Comparison of ENCODE assay signal across 8 mouse cellular contexts in the genomic region with DNA sequence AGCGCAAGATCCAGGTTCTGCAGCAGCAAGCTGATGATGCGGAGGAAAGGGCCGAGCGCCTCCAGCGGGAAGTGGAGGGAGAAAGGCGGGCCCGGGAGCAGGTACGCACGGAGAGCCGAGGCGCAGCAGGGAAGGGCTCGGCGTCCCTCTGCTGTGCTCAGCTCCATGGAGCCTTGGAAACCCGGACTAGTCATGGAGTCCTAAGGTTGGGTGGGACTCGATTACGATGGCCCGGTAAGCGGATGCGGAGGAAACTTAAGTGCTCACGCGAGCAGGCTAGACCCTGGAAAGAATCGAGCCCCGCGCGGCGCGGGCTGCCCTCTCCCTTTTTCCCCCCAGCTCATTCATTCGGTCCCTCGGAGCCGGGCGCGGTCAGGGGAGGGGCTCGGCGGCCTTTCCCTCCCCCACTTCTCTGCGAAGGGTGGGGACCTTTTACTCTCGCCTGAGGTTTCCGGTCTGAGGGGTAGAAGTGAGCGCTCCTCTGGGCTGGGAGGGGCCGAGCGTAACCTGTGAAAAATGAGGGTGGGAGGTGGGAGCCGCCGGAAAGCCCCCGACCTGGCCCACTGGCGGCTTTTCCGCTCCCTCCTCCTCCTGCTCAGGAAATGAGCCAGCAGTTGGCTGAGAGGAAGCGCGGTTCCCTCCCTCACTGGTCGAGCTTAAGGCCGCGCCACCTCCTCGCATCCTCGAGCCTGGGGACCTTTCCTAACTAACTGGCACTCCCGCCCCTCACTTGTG. TPM values are rescaled to one million over a fixed set of nuclear protein-coding genes. Genes with fewer than 3 reads are reported as not detected.
DNase-seq lines count a peak whose midpoint lies in the region; ATAC-seq lines count a peak whose summit lies in the region.

No protein-coding gene starts in this region.

- H3K27me3 ChIP-seq in hindbrain, embryonic 11.5 days (ENCODE audit: control insufficient read depth, insufficient read depth, low read length), result no peaks in the 10 kb centered on the region

- H3K27ac ChIP-seq in hindbrain, embryonic 11.5 days (ENCODE audit: low read depth, low read length), result peak overlapping the region; percentile 90

- peak overlapping the region; percentile 85 for H3K9ac ChIP-seq in hindbrain, embryonic 11.5 days (ENCODE audit: low read depth, low read length)

- H3K4me2 ChIP-seq in hindbrain, embryonic 11.5 days (replicated peaks; ENCODE audit: low read depth, low read length), result peak overlapping the region; percentile 82

- WGBS in hindbrain, embryonic 11.5 days, result under 1% methylated on average over 45 of the region's 53 CpGs

- H3K4me1 ChIP-seq in hindbrain, embryonic 11.5 days (replicated peaks; ENCODE audit: control insufficient read depth, insufficient read depth, low read length), result peaks cover 2% of the 10 kb centered on the region; the same call in 1 of the 2 replicates

- peak; percentile 73 for ATAC-seq in hindbrain, embryonic 11.5 days (ENCODE audit: low FRiP score)

- no peaks in the 10 kb centered on the region for H3K9me3 ChIP-seq in hindbrain, embryonic 11.5 days (ENCODE audit: control insufficient read depth, low read length)

- DNase-seq in R1 (ENCODE audit: low read depth, low spot score), result peak; percentile 98
- DNase-seq in cerebellum, adult 9-11 months, result peak; percentile 61
- DNase-seq in frontal cortex, postnatal 10 days (ENCODE audit: low spot score in 2 of 2), result peak; percentile 50 to 64
- peak; percentile 69 for DNase-seq in hindbrain, embryonic 11.5 days (ENCODE audit: low spot score)
- peak; percentile 31 to 38 for DNase-seq in layer of hippocampus, postnatal 25 days (ENCODE audit: extremely low spot score in 1 of 2, low spot score in 1 of 2)
- DNase-seq in lung, postnatal 4 days, result peak; percentile 89 to 91
- peak; percentile 66 for DNase-seq in retina, postnatal 1 day
- DNase-seq in urinary bladder, adult 18-20 months (ENCODE audit: low spot score in 2 of 2), result peak; percentile 61 to 62

- no peaks in the 10 kb centered on the region for H3K36me3 ChIP-seq in hindbrain, embryonic 11.5 days (ENCODE audit: control insufficient read depth, insufficient read depth, low read length)

- H3K4me3 ChIP-seq in hindbrain, embryonic 11.5 days (ENCODE audit: low read depth, low read length), result peak overlapping the region; percentile 83

RNA-seq across cellular contexts. Expression of gene Tpm3, which starts 7.5 kb away (rescaled TPM):
- 558 and 580 TPM in 2 replicates for polyA plus RNA-seq in hindbrain, embryonic 11.5 days (2014; fragmentation: Nextera tagmentation; extraction: Ambion mirVana)
- total RNA-seq in layer of hippocampus, postnatal 25 days (2021), result 100 to 1,000 TPM; 164 to 185 TPM

RNA-seq across cellular contexts. Expression of gene Nup210l, which starts 24.0 kb away (rescaled TPM):
- 0.32 and 0.66 TPM in 2 replicates for polyA plus RNA-seq in hindbrain, embryonic 11.5 days (2014; fragmentation: Nextera tagmentation; extraction: Ambion mirVana)
- under 1 TPM; 0.42 to 0.59 TPM for total RNA-seq in layer of hippocampus, postnatal 25 days (2021)

RNA-seq across cellular contexts. Expression of gene Ubap2l, which starts 27.5 kb away (rescaled TPM):
- polyA plus RNA-seq in hindbrain, embryonic 11.5 days (2014; fragmentation: Nextera tagmentation; extraction: Ambion mirVana), result 203 and 230 TPM in 2 replicates
- total RNA-seq in layer of hippocampus, postnatal 25 days (2021), result 100 to 1,000 TPM; 144 to 181 TPM

RNA-seq across cellular contexts. Expression of gene 4933434E20Rik, which starts 28.5 kb away (rescaled TPM):
- polyA plus RNA-seq in hindbrain, embryonic 11.5 days (2014; fragmentation: Nextera tagmentation; extraction: Ambion mirVana), result 223 and 230 TPM in 2 replicates
- total RNA-seq in layer of hippocampus, postnatal 25 days (2021), result 10 to 100 TPM; 88.7 to 91.7 TPM

Comparison
In these comparisons a context has a peak if more than half of its experiments do, and no peak if none do; other contexts are left out.
1. Peak in every context shown above with its lines: DNase-seq, ATAC-seq, H3K4me3 ChIP-seq and H3K27ac ChIP-seq.
2. DNase-seq: peak in every context shown above with its lines; median percentile 98 in R1; 90 in lung, postnatal 4 days; 69 in hindbrain, embryonic 11.5 days; 66 in retina, postnatal 1 day; 62 in urinary bladder, adult 18-20 months; 61 in cerebellum, adult 9-11 months; 57 in frontal cortex, postnatal 10 days; 34 in layer of hippocampus, postnatal 25 days.